Mouse (Mus musculus) ES-Bruce4 (cell line): ENCODE measurements around the gene Mbnl1. TPM values are rescaled to one million over a fixed set of nuclear protein-coding genes. Genes with fewer than 3 reads are reported as not detected.

Experiments used
- H3K27ac ChIP-seq: 2 replicates; pipeline ENCODE4 v1.5.1; 2012; ENCODE audit warnings: low read length, inconsistent platforms; ENCODE audit not compliant: insufficient read depth
- H3K27me3 ChIP-seq: 2 replicates; pipeline ENCODE4 v1.6.1; 2012; ENCODE audit warnings: mild to moderate bottlenecking, low read length, inconsistent platforms; ENCODE audit not compliant: control insufficient read depth, poor library complexity, insufficient read depth, severe bottlenecking
- H3K36me3 ChIP-seq: 2 replicates; pipeline ENCODE4 v1.6.1; 2012; ENCODE audit warnings: inconsistent platforms, mild to moderate bottlenecking, low read length, moderate library complexity; ENCODE audit not compliant: control insufficient read depth, poor library complexity, insufficient read depth, severe bottlenecking
- H3K4me1 ChIP-seq: one replicate; pipeline ENCODE4 v1.8.1; 2011; ENCODE audit warnings: low read length; ENCODE audit not compliant: control insufficient read depth, insufficient read depth
- H3K4me3 ChIP-seq: 2 replicates; pipeline ENCODE4 v1.5.1; 2011; ENCODE audit warnings: low read depth, mild to moderate bottlenecking, low read length
- H3K9ac ChIP-seq: 2 replicates; pipeline ENCODE4 v1.6.1; 2012; ENCODE audit warnings: low read depth, mild to moderate bottlenecking, inconsistent platforms; ENCODE audit not compliant: poor library complexity, severe bottlenecking
- H3K9me3 ChIP-seq: replicated peaks from 2 replicates; pipeline ENCODE4 v1.6.1; 2012; ENCODE audit warnings: mild to moderate bottlenecking, low read length, inconsistent platforms; ENCODE audit not compliant: control insufficient read depth, poor library complexity, insufficient read depth, severe bottlenecking
- CTCF ChIP-seq: IDR thresholded peaks from one replicate; pipeline ENCODE4 v1.8.1; 2011; ENCODE audit warnings: low read depth, low read length
- EP300 ChIP-seq: IDR thresholded peaks from 2 replicates; pipeline ENCODE4 v1.6.1; 2011; ENCODE audit warnings: low read depth, low read length; ENCODE audit not compliant: insufficient read depth
- POLR2A ChIP-seq: IDR thresholded peaks from one replicate; pipeline ENCODE4 v1.8.1; 2011; ENCODE audit warnings: low read length; ENCODE audit not compliant: insufficient read depth
- polyA plus RNA-seq: library from polyadenylated mRNA; stranded (reverse); fragments of >200 nt; gene quantifications from 2 replicates; pipeline ENCODE4 v1.2.4, GENCODE M21; 2011; ENCODE audit warnings: low read depth; ENCODE audit not compliant: missing spikeins, insufficient read depth, insufficient read length

The Mbnl1 gene
- polyA plus RNA-seq, 1 experiment, result 26.6 TPM

DNA sequence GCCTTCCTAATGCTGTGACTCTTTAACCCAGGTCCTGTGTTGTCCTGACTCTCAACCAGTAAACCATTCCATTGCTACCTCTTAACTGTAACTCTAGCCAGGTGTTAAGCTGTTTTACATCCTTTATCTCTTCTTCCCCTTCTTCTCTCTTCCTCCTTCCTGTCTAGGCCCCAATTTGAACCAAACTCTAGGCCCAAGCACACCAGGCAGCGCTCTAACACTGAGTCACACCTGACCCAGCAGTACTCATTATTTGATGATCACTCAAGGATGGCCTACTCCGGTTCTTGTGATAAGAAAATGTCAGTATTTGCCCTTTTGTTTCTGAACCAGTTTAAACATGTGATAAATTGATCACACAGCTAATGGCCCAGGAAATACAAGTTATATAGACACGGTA is 92.6 kb downstream of the Mbnl1 start:
- H3K9ac ChIP-seq, result no peak overlapping the region
- H3K27ac ChIP-seq, result no peak overlapping the region
- H3K4me3 ChIP-seq, result no peak overlapping the region
- H3K9me3 ChIP-seq, result no peaks in the 10 kb centered on the region
- no peak for TF ChIP-seq POLR2A
- no peak for TF ChIP-seq EP300
- no peak for TF ChIP-seq CTCF
- no peaks in the 10 kb centered on the region for H3K27me3 ChIP-seq
- H3K36me3 ChIP-seq, result no peaks in the 10 kb centered on the region
- peaks cover 2% of the 10 kb centered on the region for H3K4me1 ChIP-seq

GRCm38 (mm10) chr3:60565950-60566349 is 93.3 kb downstream of the Mbnl1 start:
- H3K27ac ChIP-seq, result no peak overlapping the region
- no peaks in the 10 kb centered on the region for H3K36me3 ChIP-seq
- TF ChIP-seq POLR2A (no peak), CTCF (no peak), EP300 (no peak)
- no peaks in the 10 kb centered on the region for H3K9me3 ChIP-seq
- no peak overlapping the region for H3K4me3 ChIP-seq
- peaks cover 2% of the 10 kb centered on the region for H3K4me1 ChIP-seq
- H3K27me3 ChIP-seq, result no peaks in the 10 kb centered on the region
- H3K9ac ChIP-seq, result no peak overlapping the region

GRCm38 (mm10) chr3:60568171-60568684 is 95.6 kb downstream of the Mbnl1 start:
- Histone ChIP-seq H3K4me1 (peaks cover 2% of the 10 kb centered on the region), H3K27ac (no peak overlapping the region), H3K4me3 (no peak overlapping the region), H3K27me3 (no peaks in the 10 kb centered on the region), H3K36me3 (no peaks in the 10 kb centered on the region), H3K9me3 (no peaks in the 10 kb centered on the region), H3K9ac (no peak overlapping the region)
- TF ChIP-seq POLR2A (no peak), CTCF (no peak), EP300 (no peak)

- H3K36me3 ChIP-seq, result no peaks in the 10 kb centered on the region
- no peak overlapping the region for H3K27ac ChIP-seq
- no peak overlapping the region for H3K9ac ChIP-seq
- TF ChIP-seq CTCF, result no peak
- no peak for TF ChIP-seq EP300
- TF ChIP-seq POLR2A, result no peak
- no peak overlapping the region for H3K4me3 ChIP-seq
- H3K4me1 ChIP-seq, result peaks cover 2% of the 10 kb centered on the region
- no peaks in the 10 kb centered on the region for H3K27me3 ChIP-seq
- no peaks in the 10 kb centered on the region for H3K9me3 ChIP-seq
Observed at GRCm38 (mm10) chr3:60568801-60569568, 96.4 kb downstream of the Mbnl1 start.

DNA sequence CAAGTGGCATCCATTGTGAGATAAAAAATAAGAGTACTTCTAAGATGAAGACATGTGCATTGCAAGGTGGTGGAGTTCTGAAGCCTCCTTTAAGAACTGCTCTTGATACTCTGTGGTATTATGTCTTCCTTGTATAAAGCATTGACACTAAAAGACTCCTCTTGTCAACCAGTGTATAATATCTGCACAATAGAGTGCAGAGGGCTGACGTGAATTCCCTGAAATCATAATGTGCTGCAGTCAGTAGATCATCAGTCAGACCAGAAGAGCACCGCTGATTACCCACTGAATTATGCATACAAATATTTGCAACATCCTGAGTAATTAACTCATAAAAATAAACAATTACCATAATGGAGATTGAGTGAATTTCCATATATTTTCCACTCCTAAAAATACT is 97.2 kb downstream of the Mbnl1 start:
- TF ChIP-seq POLR2A, result no peak
- no peak for TF ChIP-seq CTCF
- no peak for TF ChIP-seq EP300
- H3K9ac ChIP-seq, result no peak overlapping the region
- H3K4me3 ChIP-seq, result no peak overlapping the region
- H3K9me3 ChIP-seq, result no peaks in the 10 kb centered on the region
- H3K27me3 ChIP-seq, result no peaks in the 10 kb centered on the region
- H3K27ac ChIP-seq, result no peak overlapping the region
- peaks cover 2% of the 10 kb centered on the region for H3K4me1 ChIP-seq
- no peaks in the 10 kb centered on the region for H3K36me3 ChIP-seq

DNA sequence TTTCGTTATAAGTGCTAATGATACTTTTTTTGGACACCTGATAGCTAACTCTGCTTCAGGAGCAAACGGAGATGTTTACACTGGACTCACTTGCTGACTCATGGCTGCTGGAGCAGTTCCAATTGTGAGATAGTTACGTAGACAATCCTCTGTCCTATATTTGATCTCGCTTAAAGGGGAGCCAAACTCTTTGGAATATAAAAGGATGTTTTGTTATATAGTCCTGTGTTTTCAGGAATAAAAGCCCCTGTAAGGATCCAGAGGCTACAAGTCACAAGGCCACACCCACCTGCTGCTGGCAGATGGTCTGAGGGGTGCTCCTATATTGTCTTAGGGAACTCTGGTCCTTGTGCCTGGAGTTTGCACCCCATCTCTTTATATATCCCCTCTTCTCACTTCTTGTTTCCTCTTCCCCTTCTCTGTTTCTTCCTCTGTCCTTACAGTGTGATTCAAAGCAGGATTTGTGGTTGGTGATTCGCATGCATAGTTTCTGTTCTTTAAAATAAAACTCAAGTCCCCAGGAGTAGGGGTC is 97.9 kb downstream of the Mbnl1 start:
- TF ChIP-seq CTCF, result no peak
- no peak for TF ChIP-seq POLR2A
- 0 out of 2 replicates have a peak, but pooled peaks have one; percentile 27 for TF ChIP-seq EP300
- no peaks in the 10 kb centered on the region for H3K27me3 ChIP-seq
- peaks cover 2% of the 10 kb centered on the region for H3K4me1 ChIP-seq
- H3K9ac ChIP-seq, result no peak overlapping the region
- no peaks in the 10 kb centered on the region for H3K36me3 ChIP-seq
- no peaks in the 10 kb centered on the region for H3K9me3 ChIP-seq
- H3K27ac ChIP-seq, result no peak overlapping the region
- no peak overlapping the region for H3K4me3 ChIP-seq
